Mouse (Mus musculus) MEL (cell line): Measurements from ENCODE around the gene Mbd6.

Source experiments
- CHD1 ChIP-seq: IDR thresholded peaks from 2 replicates; pipeline ENCODE4 v1.6.1; 2012; ENCODE audit warnings: low read depth, mild to moderate bottlenecking, inconsistent platforms, low read length, improper control_type of control experiment
- CHD2 ChIP-seq: IDR thresholded peaks from 2 replicates; pipeline ENCODE4 v1.6.1; 2011; ENCODE audit warnings: low read length, improper control_type of control experiment
- CTCF ChIP-seq, 3 experiments: IDR thresholded peaks in 2 of 3; conservative IDR thresholded peaks in 1 of 3; 2 replicates each; pipeline ENCODE4 v1.5.1; 2011 to 2012; ENCODE audit warnings: low read length in 3 of 3, low read depth in 2 of 3, mild to moderate bottlenecking in 2 of 3, improper control_type of control experiment in 1 of 3, inconsistent platforms in 1 of 3, mixed read lengths in 1 of 3, moderate library complexity in 1 of 3; ENCODE audit not compliant: control insufficient read depth in 1 of 3, insufficient read depth in 1 of 3, poor library complexity in 1 of 3, severe bottlenecking in 1 of 3
- E2F4 ChIP-seq: IDR thresholded peaks from 2 replicates; pipeline ENCODE4 v1.6.1; 2011; ENCODE audit warnings: low read depth, low read length, improper control_type of control experiment, borderline replicate concordance
- GATA1 ChIP-seq: IDR thresholded peaks from 2 replicates; pipeline ENCODE4 v1.6.1; 2011; ENCODE audit warnings: low read depth, low read length, improper control_type of control experiment
- HCFC1 ChIP-seq: IDR thresholded peaks from 2 replicates; pipeline ENCODE4 v1.6.1; 2012; ENCODE audit warnings: low read depth, mild to moderate bottlenecking, inconsistent platforms, low read length, improper control_type of control experiment, moderate library complexity
- JUND ChIP-seq: IDR thresholded peaks from 2 replicates; pipeline ENCODE4 v1.6.1; 2011; ENCODE audit warnings: low read depth, mild to moderate bottlenecking, improper control_type of control experiment, low read length
- MYC ChIP-seq: IDR thresholded peaks from 2 replicates; pipeline ENCODE4 v1.6.1; 2011; ENCODE audit warnings: low read depth, mild to moderate bottlenecking, low read length, improper control_type of control experiment, moderate library complexity
- TCF12 ChIP-seq: IDR thresholded peaks from 2 replicates; pipeline ENCODE4 v1.6.1; 2014; ENCODE audit warnings: low read depth, mild to moderate bottlenecking, inconsistent platforms, low read length, improper control_type of control experiment, moderate library complexity
- USF2 ChIP-seq, 2 experiments: IDR thresholded peaks; 2 replicates each; pipeline ENCODE4 v1.6.1; 2011 to 2012; ENCODE audit warnings: improper control_type of control experiment in 2 of 2, low read length in 2 of 2, borderline replicate concordance in 1 of 2, inconsistent platforms in 1 of 2, low read depth in 1 of 2, mild to moderate bottlenecking in 1 of 2; ENCODE audit not compliant: insufficient read depth in 1 of 2
- ZMIZ1 ChIP-seq: IDR thresholded peaks from 2 replicates; pipeline ENCODE4 v1.6.1; 2012; ENCODE audit warnings: low read depth, mild to moderate bottlenecking, inconsistent platforms, low read length, improper control_type of control experiment, moderate library complexity

- TF ChIP-seq E2F4 = no peak
- no peak for TF ChIP-seq USF2 (IDR thresholded peaks at IDR 0.05; ENCODE audit: borderline replicate concordance in 1 of 2, insufficient read depth in 1 of 2, low read depth in 1 of 2, low read length in 2 of 2)
- no peak for TF ChIP-seq CHD1
- TF ChIP-seq CHD2 = no peak
- TF ChIP-seq ZMIZ1 = no peak
- no peak for TF ChIP-seq JUND
- no peak for TF ChIP-seq MYC
- no peak for TF ChIP-seq TCF12
- TF ChIP-seq GATA1 = no peak
- no peak for TF ChIP-seq CTCF (IDR thresholded peaks at IDR 0.05 in 2 of 3, conservative IDR thresholded peaks at IDR 0.05 in 1 of 3; ENCODE audit: control insufficient read depth in 1 of 3, insufficient read depth in 1 of 3, low read depth in 2 of 3, low read length in 3 of 3, poor library complexity in 1 of 3, severe bottlenecking in 1 of 3)
- no peak for TF ChIP-seq HCFC1
Observed at GRCm38 (mm10) chr10:127264336-127264735, 24.5 kb downstream of the Mbd6 start.
